Mouse (Mus musculus) spleen, adult 18-20 months (tissue): ENCODE results near the gene Gm43951.
"Not testable (repeated sequence)": the region's sequence is repeated elsewhere in the genome, so short reads cannot be mapped to it uniquely, and the experiment has no call there.

Experiments
- DNase-seq, 2 experiments: peaks; one replicate each; pipeline ENCODE4 v3.0.0; 2022; ENCODE audit warnings: mixed read lengths in 2 of 2

Gene Gm43951

DNA sequence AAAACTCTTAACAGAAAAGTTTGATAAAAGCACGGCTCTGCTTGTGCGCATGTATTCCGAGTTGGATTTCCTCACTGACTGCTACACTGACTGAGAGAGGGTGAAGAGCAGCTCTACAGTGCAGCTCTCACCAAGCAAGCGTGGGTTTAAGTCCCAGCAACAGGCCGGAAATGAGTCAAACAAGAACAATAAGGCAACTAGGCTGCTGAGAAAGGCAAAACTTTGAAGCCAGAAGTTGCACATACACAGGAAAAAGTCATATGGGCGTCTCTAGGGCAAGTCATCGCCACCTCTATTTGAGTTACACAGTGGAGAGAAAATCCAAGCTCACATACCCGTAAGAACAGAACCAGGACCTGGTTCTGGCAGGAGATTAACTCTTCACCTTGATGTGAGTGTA is 10.1 kb downstream of the Gm43951 start:
- no peak for DNase-seq

DNA sequence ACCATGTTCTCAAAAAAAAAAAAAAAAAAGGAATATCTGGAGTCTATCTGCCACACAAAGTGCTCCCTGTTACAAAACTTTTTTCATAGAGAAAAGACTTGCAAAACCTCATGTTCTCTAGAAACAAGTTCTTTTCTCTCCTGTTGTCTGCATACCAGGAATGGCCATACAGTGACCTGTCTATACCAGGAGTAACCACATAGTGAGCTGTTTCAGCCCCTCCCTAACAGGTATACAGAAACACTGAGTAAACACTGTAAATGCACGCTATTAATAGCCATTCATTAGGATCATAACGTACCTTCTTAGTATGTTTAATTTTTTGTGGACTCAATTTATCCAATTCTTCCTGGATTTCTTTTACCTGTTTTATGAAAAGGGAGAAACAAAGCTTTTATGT is 12.4 kb downstream of the Gm43951 start:
- no peak for DNase-seq

DNA sequence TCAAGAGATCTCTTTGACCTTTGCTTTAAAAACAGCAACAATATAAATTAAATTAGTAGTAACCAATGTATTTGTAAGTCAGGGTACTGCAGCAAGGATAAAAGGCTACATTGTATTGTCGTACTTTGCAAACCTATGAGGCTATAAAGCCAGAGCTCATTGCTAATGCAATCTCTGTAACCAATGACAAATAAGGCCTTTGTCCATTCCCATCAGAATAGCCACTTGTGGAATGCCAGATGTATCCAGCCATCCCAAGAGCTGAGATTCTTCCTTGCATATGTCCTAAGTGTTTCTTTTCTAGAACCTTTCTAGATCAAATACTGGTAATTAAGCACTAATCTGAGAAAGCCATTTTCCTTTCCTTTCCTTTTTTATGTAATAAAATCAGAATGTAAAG is 15.8 kb downstream of the Gm43951 start:
- DNase-seq = no peak

DNA sequence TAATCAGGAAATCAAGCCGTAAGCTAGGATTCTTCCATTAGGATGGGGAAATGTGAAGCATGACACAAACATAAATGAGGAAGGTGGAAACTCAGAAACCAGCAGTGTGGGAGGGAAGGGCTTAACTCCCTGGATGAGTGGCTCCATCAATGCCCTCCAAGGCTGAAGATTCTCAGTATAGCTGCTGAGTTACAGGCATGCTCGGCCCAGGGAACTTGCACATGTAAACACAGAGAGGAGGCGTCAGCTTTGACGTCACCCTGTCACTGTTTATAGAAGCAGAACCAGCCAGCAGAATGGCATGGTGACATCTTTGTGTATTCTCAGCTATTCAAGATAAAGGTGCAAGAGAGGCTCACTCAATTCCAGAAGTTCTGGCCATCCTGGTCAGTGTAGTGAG is 22.4 kb downstream of the Gm43951 start:
- DNase-seq = no peak

DNA sequence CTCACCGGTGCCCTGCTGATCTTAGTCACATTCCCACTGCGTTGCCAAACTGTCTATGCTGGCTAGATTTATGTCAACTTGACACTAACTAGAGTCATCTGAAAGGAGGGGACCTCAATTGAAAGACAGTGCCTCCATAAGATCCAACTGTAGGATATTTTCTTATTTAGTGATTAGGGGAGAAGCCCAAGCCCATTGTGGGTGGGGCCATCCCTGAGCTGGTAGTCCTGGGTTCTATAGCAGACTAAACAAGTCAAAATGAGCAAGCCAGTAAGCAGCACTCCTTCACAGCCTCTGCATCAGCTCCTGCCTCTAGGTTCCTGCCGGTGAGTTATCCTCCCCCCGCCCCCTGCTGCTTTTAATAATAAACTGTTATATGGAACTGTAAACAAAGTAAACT is 25.5 kb downstream of the Gm43951 start:
- DNase-seq = no peak

DNA sequence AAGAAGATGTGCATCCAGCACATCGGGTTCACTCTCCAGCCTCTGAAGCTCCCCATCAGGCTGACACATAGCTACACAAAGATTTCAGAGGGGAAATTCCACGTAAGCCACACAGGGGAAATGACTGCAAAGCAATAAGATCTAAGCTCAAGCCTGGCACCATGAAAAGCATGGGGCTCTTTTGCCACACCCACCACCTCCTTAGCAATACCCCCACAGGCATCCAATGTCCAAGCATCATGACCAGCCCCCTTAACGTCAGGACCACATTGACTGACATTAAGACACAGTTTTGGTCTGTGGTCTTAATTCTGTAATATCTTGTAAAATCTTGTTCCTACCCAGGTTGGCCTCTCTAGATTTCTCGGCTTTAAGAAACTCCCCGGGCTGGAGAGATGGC is 26.1 kb downstream of the Gm43951 start:
- DNase-seq = no peak

DNA sequence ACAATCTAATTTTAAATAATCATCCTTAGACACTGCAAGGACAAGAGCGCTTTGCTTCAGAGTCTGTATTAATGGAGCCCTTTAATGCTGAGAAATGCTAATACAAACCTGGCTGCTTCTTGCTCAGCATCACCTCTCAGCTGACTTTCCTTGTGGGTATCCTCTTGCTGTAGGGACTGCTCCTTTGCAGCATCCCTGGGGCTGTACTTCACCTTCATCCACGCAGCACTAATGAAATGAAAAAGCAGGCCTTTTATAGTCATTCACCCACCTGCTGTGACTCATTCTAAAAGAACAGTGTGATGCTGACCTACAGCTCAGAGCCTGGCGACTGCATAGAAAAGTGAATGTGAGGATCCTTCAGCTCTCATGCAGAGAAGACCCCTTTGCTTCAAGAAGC is 30.1 kb downstream of the Gm43951 start:
- no peak for DNase-seq

DNA sequence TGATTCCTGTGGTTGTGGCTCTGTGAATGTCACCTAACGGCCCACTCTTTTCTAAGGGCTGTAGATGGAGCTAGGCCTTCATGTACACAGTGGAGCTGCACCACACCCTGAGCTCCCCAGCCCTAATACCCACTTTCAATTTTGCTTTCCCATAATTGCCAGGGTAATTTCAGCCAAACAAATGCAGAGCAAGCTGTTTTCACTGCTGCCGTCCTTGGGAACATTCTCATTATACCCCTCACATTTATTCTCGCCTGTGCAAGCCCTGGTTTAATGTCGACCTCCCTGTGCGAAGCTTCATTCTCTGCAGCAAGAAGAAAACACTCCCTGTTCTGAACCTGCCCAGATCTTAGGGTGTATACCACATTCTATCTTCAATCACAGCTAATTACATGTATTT is 30.7 kb downstream of the Gm43951 start:
- DNase-seq = no peak

DNA sequence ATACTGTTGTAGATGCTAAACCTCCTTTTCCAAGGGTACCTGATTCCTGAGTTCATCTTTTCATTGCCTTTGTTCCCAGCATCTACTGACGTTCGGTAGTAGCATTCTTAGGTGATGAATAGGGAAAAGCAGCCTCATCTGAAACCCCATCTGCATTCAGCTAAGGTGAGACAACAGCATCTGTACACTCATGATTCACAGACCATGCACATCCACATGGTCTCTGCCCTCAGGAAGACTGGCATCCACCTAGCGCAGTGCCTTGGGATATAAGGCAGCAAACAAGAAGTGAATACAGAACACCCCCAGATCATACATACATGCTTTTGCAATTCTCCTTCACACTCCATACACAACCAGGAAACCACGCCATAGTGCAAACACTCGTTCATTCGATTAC is 31.9 kb downstream of the Gm43951 start:
- DNase-seq = no peak

DNA sequence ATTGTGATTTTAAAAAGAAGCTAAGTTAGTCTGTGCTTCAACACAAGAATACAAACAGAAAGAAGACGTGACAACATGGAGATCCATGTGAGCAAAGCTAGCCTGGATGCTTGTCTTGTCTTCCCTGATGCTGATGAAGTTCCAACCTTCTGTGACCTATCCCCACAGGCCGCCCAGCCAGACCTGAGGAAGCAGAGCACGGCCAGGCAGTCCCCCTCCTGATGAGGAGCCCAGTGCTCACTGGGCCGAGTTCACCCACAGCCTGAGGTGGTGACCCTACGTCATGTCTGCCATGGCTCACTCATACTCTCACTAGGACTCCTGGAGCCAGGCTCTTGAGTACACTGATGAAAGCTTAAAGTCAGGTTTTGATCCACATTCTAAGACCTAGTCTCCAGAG is 33.1 kb downstream of the Gm43951 start:
- no peak for DNase-seq

DNA sequence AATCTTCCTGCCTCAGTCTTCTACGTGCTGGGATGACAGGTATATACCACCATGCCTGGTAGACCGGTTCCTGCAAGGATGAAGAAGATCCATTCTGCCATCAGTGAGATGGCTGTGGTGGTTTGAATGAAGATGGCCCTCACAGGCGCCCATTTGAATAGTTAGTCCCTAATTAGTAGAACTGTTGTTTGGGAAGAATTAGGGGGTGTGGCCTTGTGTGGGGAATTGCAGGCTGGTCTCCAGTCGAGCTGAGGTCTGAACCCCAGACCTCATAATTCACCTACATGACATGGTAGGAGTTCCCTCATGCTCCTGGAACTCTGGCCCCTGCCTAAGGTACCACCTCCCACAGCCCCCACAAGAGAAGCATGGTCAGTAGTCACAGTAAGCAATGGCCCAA is 34.7 kb downstream of the Gm43951 start:
- DNase-seq = not testable (repeated sequence)

DNA sequence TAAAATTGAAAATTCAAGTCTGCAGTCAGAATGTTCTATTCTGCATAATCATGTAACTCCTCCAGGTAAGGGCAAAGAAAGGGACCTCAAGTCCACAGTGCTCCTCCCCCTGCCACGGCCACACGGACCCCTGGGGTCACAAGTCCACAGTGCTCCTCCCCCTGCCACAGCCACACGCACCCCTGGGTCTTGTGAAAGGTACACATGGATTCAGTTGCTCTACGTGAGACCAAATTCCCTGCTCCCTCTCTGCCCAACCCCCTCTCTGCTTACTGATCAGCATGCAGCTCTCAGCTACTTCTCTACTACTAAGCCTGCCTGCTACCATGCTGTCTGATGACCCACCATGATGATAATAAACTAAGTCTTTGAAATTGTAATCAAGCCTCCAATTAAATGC is 36.8 kb downstream of the Gm43951 start:
- DNase-seq = no peak

DNA sequence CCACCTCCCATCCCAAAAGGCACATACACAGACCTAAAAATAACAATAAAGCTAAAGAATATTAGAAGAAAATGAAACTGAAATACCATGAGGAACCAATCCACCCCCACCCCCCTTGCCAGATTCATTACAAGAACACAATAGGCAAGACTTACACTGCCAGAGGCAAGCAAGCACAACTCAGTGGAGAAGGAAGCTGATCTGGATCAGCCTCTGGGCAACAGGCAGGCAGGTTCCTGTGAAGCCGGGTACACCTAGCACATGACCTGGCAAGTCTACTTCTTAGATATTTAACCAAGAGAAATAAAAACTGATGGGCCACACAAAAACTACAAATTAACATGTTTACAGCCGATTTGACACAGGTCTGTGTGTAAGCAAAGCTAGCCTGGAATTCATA is 43.4 kb downstream of the Gm43951 start:
- no peak for DNase-seq

DNA sequence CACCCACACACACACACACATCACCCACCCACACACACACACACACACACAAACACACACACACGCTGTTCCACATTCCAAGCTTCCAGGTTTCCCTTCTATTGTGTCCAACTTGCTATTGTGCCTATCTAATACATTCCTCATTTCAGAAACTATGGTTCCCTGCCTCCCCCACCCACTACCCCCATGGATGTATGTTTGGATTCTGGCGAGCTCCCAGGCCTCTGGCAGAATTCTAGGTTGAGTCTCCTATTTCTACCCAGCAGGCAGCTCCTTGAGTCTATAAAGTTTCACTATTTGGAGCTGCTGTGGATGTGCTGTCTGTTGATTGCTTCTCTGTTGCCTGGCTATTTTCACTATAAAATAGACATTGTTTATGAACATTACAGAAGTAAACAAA is 50.0 kb downstream of the Gm43951 start:
- DNase-seq = no peak

DNA sequence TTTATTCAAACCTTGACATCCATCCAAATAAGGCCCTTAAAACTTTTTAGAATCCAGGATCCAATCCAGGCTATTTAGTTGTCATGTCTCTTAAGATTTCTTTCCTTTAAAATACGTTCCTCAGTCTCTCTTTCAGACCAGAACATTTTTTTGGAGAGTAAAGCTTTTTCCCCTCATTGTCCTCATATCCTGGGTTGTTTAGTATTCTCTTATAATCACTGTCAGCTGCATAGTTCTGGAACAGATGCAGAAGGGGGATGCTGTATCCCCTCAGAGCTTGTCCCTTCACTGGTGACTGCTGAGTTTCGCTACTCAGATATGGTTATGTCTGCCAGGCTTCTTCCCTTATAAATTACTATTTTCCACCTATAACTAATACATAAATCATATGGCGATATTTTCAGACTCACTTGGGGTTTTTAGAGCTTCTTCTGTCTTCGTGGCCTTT is 50.6 kb downstream of the Gm43951 start:
- no peak for DNase-seq

DNA sequence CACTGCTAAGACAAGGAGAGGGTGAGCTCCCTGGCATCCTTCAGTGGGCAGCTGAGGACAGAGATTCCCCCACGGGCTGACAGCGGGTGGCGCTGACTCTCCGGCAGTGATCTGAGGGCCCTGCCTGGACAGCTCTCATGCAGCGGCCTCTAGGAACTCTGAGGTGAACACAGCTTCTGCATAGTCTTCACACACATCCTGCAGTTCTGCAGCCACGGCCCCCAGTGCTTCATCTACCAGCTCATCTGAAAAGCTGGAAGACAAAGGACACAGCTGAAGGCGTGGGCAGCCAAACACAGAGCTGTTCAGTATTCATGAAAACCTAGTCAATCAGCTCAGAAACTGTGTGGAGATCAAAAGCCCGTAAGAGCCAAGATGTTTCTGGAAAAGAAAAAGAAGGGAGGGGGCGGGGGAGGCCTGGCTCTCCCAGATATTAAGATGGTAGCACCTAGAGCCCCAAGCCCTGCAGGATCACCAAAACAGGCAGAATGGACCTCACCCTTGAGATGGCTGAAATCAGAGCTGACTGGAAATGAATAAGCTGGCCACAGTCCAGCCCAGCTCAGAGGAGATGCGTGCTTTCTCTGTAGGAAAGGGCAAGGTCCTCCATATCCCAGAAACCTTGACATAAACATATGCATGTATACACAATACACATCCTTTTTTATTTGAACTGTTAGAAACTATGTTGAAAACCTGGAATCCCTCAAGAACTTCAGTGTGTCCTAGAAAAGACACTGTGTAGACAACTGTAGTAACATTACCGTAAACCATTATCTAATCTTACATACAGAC is 51.3 kb downstream of the Gm43951 start:
- DNase-seq = no peak
